Mouse (Mus musculus) CH12.LX (cell line): ENCODE results near the gene Clint1. TPM values are rescaled to one million over a fixed set of nuclear protein-coding genes. Genes with fewer than 3 reads are reported as not detected.

Experiments used
- DNase-seq: peaks from one replicate; pipeline ENCODE4 v3.0.0-alpha.2; 2013; ENCODE audit errors: extremely low read depth
- H3K27ac ChIP-seq: 2 replicates; pipeline ENCODE4 v1.5.1; 2012; ENCODE audit warnings: low read depth, mild to moderate bottlenecking, control low read depth, moderate library complexity; ENCODE audit not compliant: insufficient read depth
- H3K27me3 ChIP-seq: replicated peaks from 2 replicates; pipeline ENCODE3; 2012; ENCODE audit warnings: inconsistent platforms
- H3K36me3 ChIP-seq, 2 experiments: replicated peaks in 1 of 2; 2 replicates each; pipeline versions ENCODE3 to v1.6.1; 2012; ENCODE audit warnings: inconsistent platforms in 1 of 2, low read length in 1 of 2, mild to moderate bottlenecking in 1 of 2, mixed read lengths in 1 of 2, moderate library complexity in 1 of 2; ENCODE audit not compliant: control insufficient read depth in 1 of 2, insufficient read depth in 1 of 2
- H3K4me1 ChIP-seq, 2 experiments: 2 replicates each; pipeline ENCODE4 v1.6.1; 2012; ENCODE audit warnings: inconsistent platforms in 1 of 2, moderate library complexity in 1 of 2; ENCODE audit not compliant: insufficient read depth in 2 of 2, control insufficient read depth in 1 of 2
- H3K4me2 ChIP-seq: 2 replicates; pipeline ENCODE4 v1.6.1; 2012; ENCODE audit warnings: low read depth, mild to moderate bottlenecking, control low read depth; ENCODE audit not compliant: poor library complexity, insufficient read depth, severe bottlenecking
- H3K4me3 ChIP-seq, 3 experiments: fragments of 150-350 bp in 1 of 3; sonication (generic) in 1 of 3; replicated peaks in 1 of 3; 2 replicates each; pipeline versions ENCODE3 to v1.5.1; 2011 to 2012; ENCODE audit warnings: low read depth in 2 of 3, low read length in 2 of 3, mild to moderate bottlenecking in 2 of 3, moderate library complexity in 2 of 3, control low read depth in 1 of 3, improper control_type of control experiment in 1 of 3, inconsistent platforms in 1 of 3, mixed read lengths in 1 of 3; ENCODE audit not compliant: poor library complexity in 1 of 3
- H3K79me2 ChIP-seq: replicated peaks from 2 replicates; pipeline ENCODE4 v1.6.1; 2012; ENCODE audit warnings: mild to moderate bottlenecking, moderate library complexity; ENCODE audit not compliant: control insufficient read depth, poor library complexity, insufficient read depth, severe bottlenecking; ENCODE audit errors: extremely low read depth
- H3K9ac ChIP-seq: 2 replicates; pipeline ENCODE4 v1.6.1; 2012; ENCODE audit warnings: low read depth, mild to moderate bottlenecking, control low read depth, moderate library complexity; ENCODE audit not compliant: insufficient read depth
- H3K9me3 ChIP-seq: replicated peaks from 2 replicates; pipeline ENCODE3; 2012; ENCODE audit warnings: low read length, inconsistent platforms, mixed read lengths
- CHD1 ChIP-seq: IDR thresholded peaks from 2 replicates; pipeline ENCODE4 v1.6.1; 2012; ENCODE audit warnings: low read depth, low read length, improper control_type of control experiment, inconsistent platforms
- E2F4 ChIP-seq: IDR thresholded peaks from 2 replicates; pipeline ENCODE4 v1.6.1; 2011; ENCODE audit warnings: low read depth, low read length, improper control_type of control experiment; ENCODE audit not compliant: insufficient replicate concordance
- ELF1 ChIP-seq: IDR thresholded peaks from 2 replicates; pipeline ENCODE4 v1.6.1; 2014; ENCODE audit warnings: low read depth, mild to moderate bottlenecking, inconsistent platforms, low read length, improper control_type of control experiment
- GABPA ChIP-seq: IDR thresholded peaks from 2 replicates; pipeline ENCODE4 v1.6.1; 2012; ENCODE audit warnings: low read depth, low read length, improper control_type of control experiment, inconsistent platforms; ENCODE audit not compliant: insufficient replicate concordance
- JUN ChIP-seq: IDR thresholded peaks from 2 replicates; pipeline ENCODE4 v1.6.1; 2011; ENCODE audit warnings: low read depth, mild to moderate bottlenecking, low read length, improper control_type of control experiment, moderate library complexity; ENCODE audit not compliant: insufficient read depth
- KAT2A ChIP-seq: IDR thresholded peaks from 2 replicates; pipeline ENCODE4 v1.6.1; 2012; ENCODE audit warnings: low read length, improper control_type of control experiment, inconsistent platforms; ENCODE audit not compliant: insufficient replicate concordance
- MAX ChIP-seq: IDR thresholded peaks from 2 replicates; pipeline ENCODE4 v1.6.1; 2011; ENCODE audit warnings: low read length, improper control_type of control experiment
- MXI1 ChIP-seq: IDR thresholded peaks from 2 replicates; pipeline ENCODE4 v1.6.1; 2011; ENCODE audit warnings: mild to moderate bottlenecking, low read depth, low read length, improper control_type of control experiment
- NRF1 ChIP-seq: IDR thresholded peaks from 2 replicates; pipeline ENCODE4 v1.6.1; 2014; ENCODE audit warnings: low read depth, mild to moderate bottlenecking, inconsistent platforms, low read length, improper control_type of control experiment, moderate library complexity
- POLR2A ChIP-seq: IDR thresholded peaks from 2 replicates; pipeline ENCODE4 v1.6.1; 2011; ENCODE audit warnings: low read depth, mild to moderate bottlenecking, improper control_type of control experiment, low read length
- POLR2AphosphoS2 ChIP-seq: IDR thresholded peaks from 2 replicates; pipeline ENCODE4 v1.6.1; 2011; ENCODE audit warnings: low read depth, low read length, improper control_type of control experiment
- SIN3A ChIP-seq: IDR thresholded peaks from 2 replicates; pipeline ENCODE4 v1.6.1; 2012; ENCODE audit warnings: low read length, improper control_type of control experiment, inconsistent platforms
- USF2 ChIP-seq: conservative IDR thresholded peaks from 2 replicates; pipeline ENCODE4 v1.6.1; 2011; ENCODE audit warnings: low read depth, low read length, improper control_type of control experiment
- ZC3H11A ChIP-seq: IDR thresholded peaks from 2 replicates; pipeline ENCODE4 v1.6.1; 2012; ENCODE audit warnings: low read depth, mild to moderate bottlenecking, inconsistent platforms, low read length, improper control_type of control experiment
- ZMIZ1 ChIP-seq: IDR thresholded peaks from 2 replicates; pipeline ENCODE4 v1.6.1; 2012; ENCODE audit warnings: low read depth, mild to moderate bottlenecking, inconsistent platforms, low read length, improper control_type of control experiment
- ZNF384 ChIP-seq: IDR thresholded peaks from 2 replicates; pipeline ENCODE4 v1.6.1; 2012; ENCODE audit warnings: low read depth, low read length, improper control_type of control experiment, inconsistent platforms
- dilution Hi-C: fragments of 300-500 bp; cut with MboI; formaldehyde crosslinking; loops from 2 replicates; pipeline ENCODE4 v1.14.3; 2020; ENCODE audit warnings: low sequenced_read_pairs; ENCODE audit not compliant: extremely low pct_unique_long_range_greater_than_20kb, extremely low pct_ligation_motif_present
- in situ Hi-C: fragments of 300-500 bp; cut with MboI; formaldehyde crosslinking; loops from 3 replicates; pipeline ENCODE4 v1.14.3; 2019; ENCODE audit warnings: low sequenced_read_pairs, low pct_ligation_motif_present, low pct_unique_long_range_greater_than_20kb, mixed read lengths
- polyA plus RNA-seq: library from polyadenylated mRNA; unstranded; fragments of >175 nt; gene quantifications from 2 replicates; pipeline ENCODE4 v1.2.1, GENCODE M21; 2012; ENCODE audit warnings: low read depth; ENCODE audit not compliant: insufficient read length
- total RNA-seq, 2 experiments: library from RNA; depleted of rRNA; stranded (reverse); fragments of 300-350 nt in 1 of 2; fragments of >200 nt in 1 of 2; gene quantifications; 2 replicates each; pipeline ENCODE4 v1.2.3; 2012 to 2014

Gene Clint1
- total and polyA plus RNA-seq, 3 experiments: 54.1 to 137 (median 98.5) TPM

DNA sequence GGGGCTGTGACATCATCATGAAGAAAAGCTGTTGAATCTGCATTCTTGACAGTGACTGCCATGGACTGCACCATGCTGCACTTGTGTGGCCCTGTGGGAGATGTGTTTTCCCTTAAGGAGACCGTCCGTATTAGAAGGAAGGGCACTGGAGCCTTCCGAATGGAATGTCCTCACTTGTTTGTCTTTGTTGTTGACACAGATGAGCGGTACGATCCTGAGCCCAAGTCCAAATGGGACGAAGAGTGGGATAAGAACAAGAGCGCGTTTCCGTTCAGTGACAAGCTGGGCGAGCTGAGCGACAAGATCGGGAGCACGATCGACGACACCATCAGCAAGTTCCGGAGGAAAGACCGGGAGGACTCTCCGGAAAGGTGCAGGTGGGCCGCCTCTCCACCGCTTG is 38.6 kb downstream of the Clint1 start:
- H3K9ac ChIP-seq: no peak overlapping the region
- no peak overlapping the region for H3K27ac ChIP-seq
- no peak for DNase-seq
- H3K4me3 ChIP-seq: no peak overlapping the region
- dilution Hi-C loops (no loop called here), in situ Hi-C loops (loop anchor here (25.0 kb wide), 1 partner anchor 1303 kb away; no protein-coding TSS in a partner anchor)
- H3K4me1 ChIP-seq: peaks cover 0 to 50% of the 10 kb centered on the region in 2 experiments; a peak in 3 of 4 replicates
- H3K79me2 ChIP-seq: no peaks in the 10 kb centered on the region
- no peaks in the 10 kb centered on the region for H3K27me3 ChIP-seq
- no peaks in the 10 kb centered on the region for H3K9me3 ChIP-seq
- H3K36me3 ChIP-seq: peaks cover 77 to 100% of the 10 kb centered on the region in 2 experiments
- TF ChIP-seq NRF1 (no peak), POLR2A (no peak), USF2 (no peak), ZMIZ1 (no peak), MXI1 (no peak), E2F4 (no peak), JUN (no peak), POLR2AphosphoS2 (no peak), KAT2A (no peak), GABPA (no peak), ZC3H11A (no peak), SIN3A (no peak), MAX (no peak), ELF1 (no peak)
- no peak overlapping the region for H3K4me2 ChIP-seq

DNA sequence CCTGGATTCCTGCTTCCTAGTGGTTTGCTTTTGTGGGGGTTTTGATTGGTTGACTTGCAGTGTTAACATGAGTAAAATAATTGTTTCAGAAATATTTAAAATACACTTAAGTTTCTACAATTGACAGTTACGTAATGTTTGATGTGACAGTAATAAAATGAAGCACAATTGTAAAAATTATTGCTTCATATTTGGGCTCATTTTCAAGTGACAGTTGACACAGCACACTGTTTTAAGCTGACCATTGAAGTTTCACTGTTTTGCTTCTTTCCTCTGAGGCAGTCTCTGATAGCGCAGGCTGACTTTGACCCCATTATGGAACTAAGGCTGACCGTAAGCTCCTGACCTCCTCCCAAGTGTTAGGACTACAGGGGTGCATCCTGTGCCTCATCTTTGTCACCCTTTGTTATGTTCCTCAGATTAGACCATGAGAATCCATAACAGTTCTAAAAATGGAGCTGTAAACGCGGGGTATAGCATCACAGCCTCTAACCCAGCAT is 41.1 kb downstream of the Clint1 start:
- DNase-seq: no peak

More for the DNA sequence above, 41.1 kb downstream of the Clint1 start:
- dilution Hi-C loops: no loop called here
- H3K4me2 ChIP-seq: no peak overlapping the region
- H3K36me3 ChIP-seq: peaks cover 72 to 98% of the 10 kb centered on the region in 2 experiments
- H3K9me3 ChIP-seq: no peaks in the 10 kb centered on the region
- H3K79me2 ChIP-seq: no peaks in the 10 kb centered on the region
- in situ Hi-C loops: loop anchor here (25.0 kb wide), 1 partner anchor 1306 kb away; no protein-coding TSS in a partner anchor
- H3K27me3 ChIP-seq: no peaks in the 10 kb centered on the region
- H3K4me3 ChIP-seq: no peak overlapping the region
- H3K27ac ChIP-seq: no peak overlapping the region
- no peak overlapping the region for H3K9ac ChIP-seq
- TF ChIP-seq CHD1 (no peak), ZMIZ1 (no peak), ZNF384 (no peak), GABPA (no peak), KAT2A (no peak)
- peaks cover 0 to 54% of the 10 kb centered on the region in 2 experiments; a peak in 3 of 4 replicates for H3K4me1 ChIP-seq
